In genomic region chr3:127716759-127717158, GRCm38 (mm10) we compare ENCODE assay signal across 15 mouse cellular contexts.
DNase-seq lines count a peak whose midpoint lies in the region; ATAC-seq lines count a peak whose summit lies in the region.
"Had no signal": no experiment of that assay in that cellular context is flagged by ENCODE, and none has a peak within 500 bp of the region (broad histone marks: within the 10 kb centered on the region; RNA-seq: fewer than 3 reads in every experiment).

No protein-coding gene starts in this region.

- peak; percentile 48 for DNase-seq in embryo, embryonic 10 days (ENCODE audit: low spot score)
- no peak for DNase-seq in embryo, embryonic 11 days
- peak; percentile 12 for DNase-seq in lung, postnatal 36 days
- no peak for DNase-seq in lung, postnatal 4 days
- DNase-seq in midbrain, embryonic 14.5 days: peak; percentile 49
- DNase-seq in gastrocnemius, postnatal 4 days (ENCODE audit: low spot score in 2 of 2): no peak
- no peak for DNase-seq in kidney, adult 11 months
- DNase-seq: adrenal gland, adult 8-10 months; cerebellum, postnatal 36 days had no signal

- no peaks in the 10 kb centered on the region for H3K36me3 ChIP-seq in forebrain, embryonic 15.5 days
- H3K36me3 ChIP-seq in midbrain, embryonic 14.5 days (ENCODE audit: control insufficient read depth, insufficient read depth, low read length): no peaks in the 10 kb centered on the region
- H3K36me3 ChIP-seq: heart, embryonic 13.5 days; kidney, embryonic 15.5 days; limb, embryonic 13.5 days had no signal

- H3K9ac ChIP-seq in forebrain, embryonic 15.5 days (replicated peaks): no peak overlapping the region
- no peak overlapping the region for H3K9ac ChIP-seq in midbrain, embryonic 14.5 days (replicated peaks; ENCODE audit: low read length)
- H3K9ac ChIP-seq: heart, embryonic 13.5 days; kidney, embryonic 15.5 days; limb, embryonic 13.5 days had no signal

- H3K27ac ChIP-seq in forebrain, embryonic 15.5 days (replicated peaks): peak overlapping the region; percentile 23; the same call in 1 of the 2 replicates
- H3K27ac ChIP-seq in midbrain, embryonic 14.5 days (replicated peaks; ENCODE audit: low read depth, low read length): no peak overlapping the region
- H3K27ac ChIP-seq: heart, embryonic 13.5 days; kidney, embryonic 15.5 days; limb, embryonic 13.5 days; macrophage had no signal

- 0 out of 2 replicates have a peak, but pooled peaks have one; percentile 33 for ATAC-seq in forebrain, embryonic 15.5 days (replicated peaks)
- ATAC-seq in midbrain, embryonic 14.5 days (ENCODE audit: low FRiP score, low TSS enrichment): no peak; the same call in 1 of the 2 replicates
- ATAC-seq: Patski had no signal

- H3K27me3 ChIP-seq in forebrain, embryonic 15.5 days: no peaks in the 10 kb centered on the region
- no peaks in the 10 kb centered on the region; the same call in 1 of the 2 replicates for H3K27me3 ChIP-seq in midbrain, embryonic 14.5 days (ENCODE audit: control insufficient read depth, insufficient read depth, low read length)
- H3K27me3 ChIP-seq: kidney, embryonic 15.5 days; limb, embryonic 13.5 days; Patski had no signal

- H3K4me2 ChIP-seq in forebrain, embryonic 15.5 days (replicated peaks): no peak overlapping the region
- no peak overlapping the region for H3K4me2 ChIP-seq in midbrain, embryonic 14.5 days (ENCODE audit: low read length)
- H3K4me2 ChIP-seq: heart, embryonic 13.5 days; kidney, embryonic 15.5 days; limb, embryonic 13.5 days had no signal

- H3K4me3 ChIP-seq in forebrain, embryonic 15.5 days: no peak overlapping the region
- no peak overlapping the region for H3K4me3 ChIP-seq in midbrain, embryonic 14.5 days (replicated peaks; ENCODE audit: low read depth, low read length)
- H3K4me3 ChIP-seq: heart, embryonic 13.5 days; kidney, embryonic 15.5 days; limb, embryonic 13.5 days had no signal

- no peaks in the 10 kb centered on the region for H3K9me3 ChIP-seq in forebrain, embryonic 15.5 days
- H3K9me3 ChIP-seq in midbrain, embryonic 14.5 days (ENCODE audit: control insufficient read depth, low read length): no peaks in the 10 kb centered on the region
- H3K9me3 ChIP-seq: heart, embryonic 13.5 days; kidney, embryonic 15.5 days; limb, embryonic 13.5 days had no signal

- peaks cover 15% of the 10 kb centered on the region for H3K4me1 ChIP-seq in forebrain, embryonic 15.5 days
- H3K4me1 ChIP-seq in midbrain, embryonic 14.5 days (ENCODE audit: control insufficient read depth, insufficient read depth, low read length): 0 out of 2 replicates have a peak, but pooled peaks cover 8% of the 10 kb centered on the region

- 6% methylated on average over 2 of the region's 2 CpGs for WGBS in forebrain, embryonic 15.5 days
- 7% methylated on average over 2 of the region's 2 CpGs for WGBS in midbrain, embryonic 14.5 days

Comparison
In these comparisons a context has a peak if more than half of its experiments do, and no peak if none do; other contexts are left out.
1. DNase-seq: peak in embryo, embryonic 10 days (single experiment), lung, postnatal 36 days (single experiment) and midbrain, embryonic 14.5 days (single experiment); none in embryo, embryonic 11 days (single experiment), lung, postnatal 4 days (0 of 2), gastrocnemius, postnatal 4 days (0 of 2) and kidney, adult 11 months (single experiment).